Mouse (Mus musculus) heart, adult 2 months (tissue): ENCODE measurements around the gene Ccsap.

Experiments used
- CTCF ChIP-seq: fragments of 200-600 bp; IDR thresholded peaks from 2 replicates; pipeline ENCODE4 v1.8.1; 2022; ENCODE audit warnings: antibody characterized with exemption, mild to moderate bottlenecking, moderate library complexity
- POLR2A ChIP-seq: fragments of 200-500 bp; IDR thresholded peaks from 2 replicates; pipeline ENCODE4 v1.6.1; 2011; ENCODE audit warnings: mild to moderate bottlenecking, low read depth, low read length, control low read depth; ENCODE audit not compliant: insufficient read depth

GRCm38 (mm10) chr8:123826001-123826400 is 34.0 kb downstream of the Ccsap start:
- TF ChIP-seq CTCF, result peak; percentile 35
- no peak for TF ChIP-seq POLR2A
